Mouse (Mus musculus) myocyte (in vitro differentiated cells): ENCODE results near the gene Il18rap. TPM values are rescaled to one million over a fixed set of nuclear protein-coding genes. Genes with fewer than 3 reads are reported as not detected.

Experiments
- H3K27me3 ChIP-seq: one replicate; pipeline ENCODE4 v1.6.1; 2011; ENCODE audit not compliant: control insufficient read depth, insufficient read depth, insufficient read length
- H3K36me3 ChIP-seq: one replicate; pipeline ENCODE4 v1.6.1; 2011; ENCODE audit not compliant: control insufficient read depth, insufficient read depth
- H3K4me2 ChIP-seq: one replicate; pipeline ENCODE4 v1.6.1; 2011; ENCODE audit warnings: low read depth, control low read depth
- H3K4me3 ChIP-seq: one replicate; pipeline ENCODE4 v1.5.1; 2011; ENCODE audit warnings: mild to moderate bottlenecking, control low read depth, moderate library complexity
- H3K79me2 ChIP-seq: one replicate; pipeline ENCODE4 v1.6.1; 2011; ENCODE audit not compliant: control insufficient read depth, insufficient read depth
- H3ac ChIP-seq: one replicate; pipeline ENCODE4 v1.6.1; 2011; ENCODE audit not compliant: control insufficient read depth, insufficient read length
- TCF3 ChIP-seq: IDR thresholded peaks from one replicate; pipeline ENCODE4 v1.6.1; 2011; ENCODE audit warnings: low read depth, control low read depth; ENCODE audit not compliant: insufficient read length
- USF1 ChIP-seq: IDR thresholded peaks from one replicate; pipeline ENCODE4 v1.6.1; 2011; ENCODE audit warnings: low read depth, mild to moderate bottlenecking, control low read depth, moderate library complexity
- polyA plus RNA-seq: library from polyadenylated mRNA; unstranded; fragments of >200 nt; fragmentation: generic; extraction: Trizol; gene quantifications from one replicate; pipeline ENCODE4 v1.2.1, GENCODE M21; 2012; ENCODE audit warnings: missing spikeins

The Il18rap gene
- polyA plus RNA-seq, 1 experiment: 0.92 TPM

DNA sequence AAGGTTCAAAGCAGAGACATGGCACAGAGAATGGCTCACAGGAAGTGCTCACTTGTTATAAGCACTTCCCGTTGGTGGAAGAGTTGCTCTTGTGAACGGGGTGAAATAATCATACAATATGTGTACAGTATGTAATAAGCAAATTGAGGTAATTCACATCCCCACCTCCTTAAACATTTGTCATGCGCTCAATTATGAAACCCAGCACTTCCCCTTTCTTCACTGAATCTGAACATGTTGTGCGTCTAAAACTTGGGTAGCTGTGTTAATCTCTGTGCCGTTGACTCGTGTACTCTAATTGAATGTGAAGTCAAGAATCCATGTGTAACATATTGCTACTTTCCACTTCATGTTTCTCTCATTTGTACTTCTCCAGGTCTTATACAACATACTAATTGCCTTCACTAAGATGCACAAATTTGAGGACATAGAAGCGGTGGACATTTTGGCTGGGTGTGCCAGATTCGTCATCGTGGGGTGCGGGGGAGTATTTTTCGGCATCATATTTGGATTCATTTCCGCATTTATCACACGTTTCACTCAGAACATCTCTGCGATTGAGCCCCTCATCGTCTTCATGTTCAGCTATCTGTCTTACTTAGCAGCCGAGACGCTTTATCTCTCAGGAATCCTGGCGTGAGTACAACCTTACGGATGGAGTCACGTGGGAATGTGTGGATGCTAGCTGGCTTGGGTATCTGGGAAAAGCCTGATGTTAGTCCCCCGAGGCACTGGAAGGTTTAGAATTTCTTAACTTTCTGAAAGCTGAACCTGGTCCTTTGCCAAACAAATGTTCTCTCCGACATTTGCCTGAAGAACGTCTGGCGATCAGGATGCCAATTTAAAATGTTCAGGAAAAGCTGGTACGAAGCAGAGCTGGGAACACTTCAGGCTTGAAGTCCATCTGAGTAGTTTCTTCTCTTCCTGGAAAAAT, 85.5 kb downstream of the Il18rap start:
- no peak overlapping the region for H3ac ChIP-seq
- no peaks in the 10 kb centered on the region for H3K27me3 ChIP-seq
- TF ChIP-seq USF1: peak; percentile 55
- no peak for TF ChIP-seq TCF3
- H3K36me3 ChIP-seq: no peaks in the 10 kb centered on the region
- no peak overlapping the region for H3K4me3 ChIP-seq
- no peaks in the 10 kb centered on the region for H3K79me2 ChIP-seq
- H3K4me2 ChIP-seq: peak overlapping the region; percentile 56

Other genes starting within 250 kb of the Il18rap start
- gene Il1rl2, start 190.8 kb upstream of the Il18rap start, polyA plus RNA-seq: not detected
- gene Il1rl1, start 85.8 kb upstream of the Il18rap start, polyA plus RNA-seq: 0.10 TPM
- gene Il18r1, start 49.8 kb upstream of the Il18rap start, polyA plus RNA-seq: not detected
- gene Slc9a4, start 64.7 kb downstream of the Il18rap start, polyA plus RNA-seq: 0.06 TPM
- gene Slc9a2, start 165.2 kb downstream of the Il18rap start, polyA plus RNA-seq: 2.4 TPM